Mouse (Mus musculus) cerebellum, postnatal 14 days (tissue): Measurements from ENCODE around the gene Fev.
A peak's percentile ranks its signal among the peaks of the same experiment; 100 is the strongest.

Source experiments
- DNase-seq, 2 experiments: peaks; one replicate each; pipeline ENCODE4 v3.0.0; 2021; ENCODE audit warnings: mixed read lengths in 2 of 2

Fev gene

GRCm38 (mm10) chr1:74877199-74877598 is 8.0 kb downstream of the Fev start:
- DNase-seq, result no peak

DNA sequence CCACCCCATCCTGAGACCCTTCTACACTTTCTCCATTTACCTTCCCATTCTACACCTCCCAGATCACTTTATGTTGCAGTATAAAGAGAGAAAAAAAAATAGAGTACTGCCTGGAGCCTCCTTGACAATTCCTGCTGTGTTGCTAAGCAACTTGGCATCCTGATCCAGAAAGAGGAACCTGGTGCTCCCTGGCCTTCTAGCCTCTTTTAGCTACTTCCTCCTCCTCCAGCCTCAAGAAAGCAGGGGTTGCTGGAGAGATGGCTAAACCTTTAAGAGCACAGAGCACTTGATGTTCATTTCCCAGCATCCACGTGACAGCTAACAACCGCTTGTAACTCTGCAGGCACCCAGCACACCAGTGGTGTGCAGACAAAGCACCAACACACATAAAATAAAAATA is 13.0 kb downstream of the Fev start:
- no peak for DNase-seq

GRCm38 (mm10) chr1:74861783-74862182 is 23.4 kb downstream of the Fev start:
- DNase-seq, result peak in 1 of 2 experiments; percentile 10

- DNase-seq, result peak in 1 of 2 experiments; percentile 13
Measured at GRCm38 (mm10) chr1:74859223-74859984, 25.8 kb downstream of the Fev start.

DNA sequence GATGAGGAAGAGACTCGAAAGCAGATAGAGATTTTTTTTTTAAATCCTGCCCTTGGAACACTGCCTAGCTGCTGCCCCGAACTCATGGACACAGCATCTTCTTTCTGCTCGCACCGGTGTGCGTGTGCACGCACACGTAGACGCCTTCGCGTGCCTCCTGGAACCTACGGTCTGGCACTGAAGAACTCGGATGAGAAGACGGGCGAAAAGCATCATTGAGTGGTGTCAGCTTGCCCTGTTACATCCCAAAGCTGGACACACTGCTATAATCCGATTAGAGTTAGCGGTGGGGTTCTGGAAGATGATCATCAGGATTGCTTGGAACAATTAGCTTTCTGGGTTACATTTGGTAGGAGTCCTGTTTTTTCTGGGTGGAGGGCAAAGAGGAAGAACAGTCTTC is 26.4 kb downstream of the Fev start:
- no peak for DNase-seq

- DNase-seq, result peak; percentile 97 to 98
Measured at GRCm38 (mm10) chr1:74858171-74858719, 27.0 kb downstream of the Fev start.

- peak; percentile 35 to 40 for DNase-seq
Measured at GRCm38 (mm10) chr1:74857677-74858076, 27.5 kb downstream of the Fev start.

- DNase-seq, result peak; percentile 25 to 31
Measured at GRCm38 (mm10) chr1:74857201-74857600, 28.0 kb downstream of the Fev start.

GRCm38 (mm10) chr1:74856791-74857190 is 28.4 kb downstream of the Fev start:
- peak; percentile 33 to 38 for DNase-seq

DNA sequence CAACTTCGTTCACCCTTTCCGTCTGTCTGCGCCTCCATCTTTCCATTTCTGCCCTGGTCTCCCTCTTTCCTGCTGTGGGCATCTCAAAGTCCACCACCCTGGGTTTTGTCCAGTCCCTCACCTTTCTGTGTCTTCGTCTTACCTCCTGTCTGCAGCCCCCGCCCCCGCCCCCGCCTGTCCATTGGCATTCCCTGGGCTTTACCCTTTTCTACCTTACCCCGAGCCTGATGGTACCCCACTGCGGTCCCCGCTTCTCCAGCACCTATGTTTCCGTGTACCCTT is 28.8 kb downstream of the Fev start:
- DNase-seq, result peak in 1 of 2 experiments; percentile 26

GRCm38 (mm10) chr1:74855651-74856438 is 29.4 kb downstream of the Fev start:
- peak; percentile 56 to 60 for DNase-seq

- DNase-seq, result peak; percentile 63 to 67
Measured at GRCm38 (mm10) chr1:74855156-74855555, 30.1 kb downstream of the Fev start.

DNA sequence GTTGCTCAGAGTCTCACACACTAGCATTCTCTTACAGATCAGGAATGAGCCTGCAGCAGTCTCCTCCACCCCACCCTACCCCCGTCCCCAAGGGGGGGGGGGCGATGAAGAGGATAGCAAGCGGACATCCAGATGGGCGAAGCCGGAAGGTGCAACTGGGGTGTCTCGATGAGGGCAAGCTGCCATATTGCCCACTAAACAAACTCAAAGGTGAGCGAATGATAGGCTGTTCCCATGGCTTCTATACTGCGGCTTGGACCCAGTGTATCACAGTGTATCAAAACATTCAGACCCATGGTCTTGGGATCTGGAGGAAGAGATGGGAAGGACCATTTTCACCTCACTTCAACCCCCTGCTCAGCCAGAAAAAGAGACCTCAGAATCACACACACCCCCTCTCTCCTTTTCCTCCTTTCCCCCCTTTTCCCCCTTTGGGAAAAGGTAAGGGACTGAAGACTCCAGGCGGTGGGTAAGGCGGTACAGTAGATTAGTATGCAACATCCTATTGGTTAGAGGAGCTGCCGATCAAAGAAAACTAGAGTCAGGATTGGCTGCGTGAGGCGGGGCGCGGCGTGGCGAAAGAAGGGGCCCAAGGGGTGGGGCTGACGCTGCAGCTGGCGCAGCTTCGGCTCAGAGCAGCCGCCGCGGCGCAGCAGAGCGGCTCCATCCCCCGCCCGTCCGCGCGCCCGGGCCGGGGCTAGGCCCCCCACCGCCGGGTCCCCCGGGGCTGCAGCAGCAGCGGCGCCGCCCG is 30.7 kb downstream of the Fev start, which contains the start of gene Cdk5r2:
Gene Cdk5r2 (plus strand): TSS at position 629 of the 751 bp plus-strand sequence.
- peak; percentile 95 to 98 for DNase-seq

- no peak for DNase-seq
Measured at GRCm38 (mm10) chr1:74851001-74851775, 34.0 kb downstream of the Fev start.

- no peak for DNase-seq
Measured at GRCm38 (mm10) chr1:74850251-74850650, 35.0 kb downstream of the Fev start.

- DNase-seq, result no peak
Measured at GRCm38 (mm10) chr1:74848946-74849345, 36.3 kb downstream of the Fev start.

- DNase-seq, result no peak
Measured at GRCm38 (mm10) chr1:74846341-74846740, 38.9 kb downstream of the Fev start.

DNA sequence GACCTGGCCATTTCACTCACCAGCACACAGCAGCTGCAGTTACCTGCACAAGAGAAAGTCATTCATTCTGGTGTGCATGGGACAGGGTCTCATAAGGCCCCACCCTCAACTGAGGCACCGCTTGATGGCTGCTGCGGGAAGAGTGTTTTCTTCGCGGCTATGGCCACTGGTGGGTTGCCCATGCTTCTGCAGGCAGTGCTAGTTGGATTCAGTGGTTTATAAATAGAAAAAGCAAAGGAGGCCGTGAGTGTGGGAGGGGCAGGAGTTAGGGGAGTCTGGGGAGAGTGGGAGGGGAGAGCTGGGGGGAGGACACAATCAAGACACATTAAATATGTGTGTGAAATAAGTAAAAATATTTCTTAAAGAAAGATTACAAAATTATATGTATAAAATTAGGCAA is 42.1 kb downstream of the Fev start:
- no peak for DNase-seq

DNA sequence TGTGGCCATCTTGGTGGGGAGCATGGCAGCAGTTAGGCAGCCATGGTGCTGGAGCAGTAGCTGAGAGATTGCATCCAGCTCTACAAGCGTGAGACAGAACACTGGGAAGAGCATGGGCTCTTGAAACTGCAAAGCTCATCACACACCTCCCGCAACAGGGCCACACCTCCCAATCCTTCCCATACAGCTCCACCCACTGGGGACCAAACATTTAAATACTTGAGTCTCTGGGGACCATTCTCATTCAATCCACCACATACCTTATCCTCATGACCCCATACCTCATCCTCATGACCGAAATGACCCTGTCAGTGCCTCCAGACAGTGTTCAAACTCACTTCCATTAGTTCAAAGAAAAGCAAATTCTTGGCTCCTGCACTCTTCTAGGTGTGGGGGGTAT is 52.0 kb downstream of the Fev start:
- no peak for DNase-seq
